Mouse (Mus musculus): ENCODE data around the gene Plcl1. TPM values are rescaled to one million over a fixed set of nuclear protein-coding genes. Genes with fewer than 3 reads are reported as not detected.

The Plcl1 gene
- polyA plus RNA-seq, 1 experiment, result 0.89 TPM

DNA sequence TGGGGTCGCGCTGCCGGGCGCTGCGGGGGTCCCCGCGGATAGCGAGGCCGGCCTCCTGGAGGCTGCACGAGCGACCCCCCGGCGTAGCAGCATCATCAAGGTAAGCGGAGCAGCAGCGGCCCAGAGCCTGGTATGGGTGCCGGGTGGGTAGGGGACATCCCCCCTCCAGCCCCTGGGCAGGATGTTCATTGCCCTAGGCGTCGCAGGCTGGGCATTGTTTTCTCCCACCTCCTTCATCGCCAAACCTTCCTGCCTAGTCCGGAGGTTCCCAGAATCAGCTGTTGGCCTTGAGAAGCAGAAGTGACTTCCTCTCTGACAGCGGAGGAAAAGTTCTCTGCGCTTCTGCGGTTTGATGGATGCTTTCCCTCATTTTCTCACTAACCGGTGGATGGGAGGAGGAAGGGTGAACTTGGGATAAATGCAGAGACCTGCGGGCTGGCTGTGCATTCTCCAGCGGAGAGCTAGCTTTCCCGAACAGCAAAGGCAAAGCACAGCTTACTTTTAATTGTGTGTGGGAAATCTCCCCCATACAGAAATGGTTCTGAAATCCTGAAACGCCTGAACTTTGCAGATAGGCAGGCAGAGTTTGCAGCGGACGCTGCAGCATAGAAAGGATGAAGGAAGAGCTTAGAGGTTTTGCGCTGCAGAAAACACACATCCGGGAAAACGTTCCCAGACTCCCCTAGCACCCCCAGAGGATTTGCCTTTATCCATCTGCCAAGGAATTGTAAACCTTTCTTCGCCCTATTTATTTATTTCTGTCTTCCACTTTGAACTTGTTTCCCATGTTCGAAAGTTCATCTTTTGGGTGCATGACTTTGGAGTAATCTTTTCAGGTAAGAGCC is 1.0 kb downstream of the Plcl1 start:
- TF ChIP-seq MYOD1 (IDR thresholded peaks at IDR 0.05; ENCODE audit: control insufficient read depth, insufficient read length, low read depth) (no peak), MYOG (IDR thresholded peaks at IDR 0.05; ENCODE audit: control insufficient read depth, extremely low read depth, insufficient read length) (no peak), CEBPB (IDR thresholded peaks at IDR 0.05; ENCODE audit: low read depth) (no peak), USF1 (IDR thresholded peaks at IDR 0.05; ENCODE audit: low read depth) (no peak), MAX (IDR thresholded peaks at IDR 0.05) (no peak), FOSL1 (IDR thresholded peaks at IDR 0.05; ENCODE audit: insufficient read depth, low read length, poor library complexity, severe bottlenecking) (no peak), CTCF (IDR thresholded peaks at IDR 0.05; ENCODE audit: control insufficient read depth, insufficient read depth, insufficient read length) (no peak)
- Histone ChIP-seq H3K27me3 (ENCODE audit: control insufficient read depth, insufficient read depth, insufficient read length) (no peaks in the 10 kb centered on the region), H3K36me3 (ENCODE audit: control insufficient read depth, insufficient read depth) (no peaks in the 10 kb centered on the region), H3ac (ENCODE audit: control insufficient read depth, insufficient read length, low read depth) (peak overlapping the region; percentile 64), H3K79me3 (ENCODE audit: low read depth) (no peaks in the 10 kb centered on the region), H3K4me3 (ENCODE audit: insufficient read depth, poor library complexity, severe bottlenecking) (peak overlapping the region; percentile 56), H3K79me2 (ENCODE audit: control insufficient read depth, insufficient read depth) (no peaks in the 10 kb centered on the region)

DNA sequence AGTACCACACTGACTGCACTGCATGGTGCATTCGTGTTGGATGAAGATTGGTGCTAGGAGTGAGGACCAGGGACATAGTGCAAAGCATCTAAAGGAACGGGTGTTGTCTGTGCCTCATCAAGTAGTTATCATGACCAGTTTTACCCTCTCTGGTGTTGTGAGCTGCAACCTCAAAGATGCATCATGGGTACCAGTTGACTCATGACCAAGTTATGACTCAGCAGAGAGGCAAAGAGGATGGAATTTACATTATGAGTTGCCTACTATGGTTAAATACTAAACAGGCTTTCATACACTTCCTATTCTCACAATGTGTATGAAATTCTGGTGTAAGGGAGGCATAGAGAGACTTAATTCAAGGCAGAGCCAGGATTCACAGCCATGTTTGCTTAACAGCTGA is 4.9 kb downstream of the Plcl1 start:
- H3K79me3 ChIP-seq (ENCODE audit: low read depth), result no peaks in the 10 kb centered on the region
- no peaks in the 10 kb centered on the region for H3K79me2 ChIP-seq (ENCODE audit: control insufficient read depth, insufficient read depth)
- H3K36me3 ChIP-seq (ENCODE audit: control insufficient read depth, insufficient read depth), result no peaks in the 10 kb centered on the region
- TF ChIP-seq MAX (IDR thresholded peaks at IDR 0.05), result peak; percentile 66
- TF ChIP-seq CEBPB (IDR thresholded peaks at IDR 0.05; ENCODE audit: low read depth), result no peak
- peak; percentile 85 for TF ChIP-seq FOSL1 (IDR thresholded peaks at IDR 0.05; ENCODE audit: insufficient read depth, low read length, poor library complexity, severe bottlenecking)
- H3ac ChIP-seq (ENCODE audit: control insufficient read depth, insufficient read length, low read depth), result no peak overlapping the region
- no peak overlapping the region for H3K4me3 ChIP-seq (ENCODE audit: insufficient read depth, poor library complexity, severe bottlenecking)
- H3K27me3 ChIP-seq (ENCODE audit: control insufficient read depth, insufficient read depth, insufficient read length), result no peaks in the 10 kb centered on the region

DNA sequence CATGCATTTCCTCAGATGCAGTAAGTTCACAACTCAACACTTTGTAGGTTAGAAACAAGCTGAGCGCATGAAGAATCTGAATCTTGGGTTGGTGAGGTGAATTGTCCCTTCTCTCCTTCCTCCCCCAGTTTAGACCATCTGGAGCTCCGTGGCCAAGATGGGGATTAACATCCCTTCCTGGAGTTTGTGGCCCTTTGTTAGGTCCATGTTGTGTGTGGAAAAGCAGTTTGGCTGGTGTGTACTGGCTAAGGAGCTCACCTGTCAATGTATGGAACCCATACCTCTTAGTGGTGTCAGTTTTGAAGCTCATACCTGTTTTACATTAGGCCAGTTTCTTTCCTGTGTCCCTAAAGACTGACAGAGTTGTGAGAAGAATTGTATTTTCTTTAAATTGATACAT is 5.4 kb downstream of the Plcl1 start:
- H3K27me3 ChIP-seq (ENCODE audit: control insufficient read depth, insufficient read depth, insufficient read length), result no peaks in the 10 kb centered on the region
- H3K79me3 ChIP-seq (ENCODE audit: low read depth), result no peaks in the 10 kb centered on the region
- no peaks in the 10 kb centered on the region for H3K36me3 ChIP-seq (ENCODE audit: control insufficient read depth, insufficient read depth)
- TF ChIP-seq USF1 (IDR thresholded peaks at IDR 0.05; ENCODE audit: low read depth), result no peak
- H3ac ChIP-seq (ENCODE audit: control insufficient read depth, insufficient read length, low read depth), result no peak overlapping the region
- no peak overlapping the region for H3K4me3 ChIP-seq (ENCODE audit: insufficient read depth, poor library complexity, severe bottlenecking)
- H3K79me2 ChIP-seq (ENCODE audit: control insufficient read depth, insufficient read depth), result no peaks in the 10 kb centered on the region

DNA sequence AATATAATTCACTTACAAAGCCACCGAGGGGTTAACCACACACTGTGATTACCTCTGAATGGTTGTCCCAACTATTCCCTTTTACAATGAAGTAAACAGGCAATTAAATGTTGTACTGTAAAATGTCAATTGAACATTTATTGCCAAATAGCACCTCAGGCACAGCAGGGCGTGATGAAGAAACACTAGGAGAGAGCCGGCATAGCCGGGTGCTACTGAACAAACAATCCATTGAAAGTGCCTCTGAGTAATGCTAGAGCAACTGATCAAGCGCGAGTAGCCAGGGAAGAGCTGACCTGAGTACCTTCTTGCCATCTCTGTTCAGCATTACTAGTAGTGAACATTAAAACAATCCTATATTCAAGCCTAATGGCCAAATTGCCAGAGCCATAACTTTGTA is 6.8 kb downstream of the Plcl1 start:
- Histone ChIP-seq H3ac (ENCODE audit: control insufficient read depth, insufficient read length, low read depth) (no peak overlapping the region), H3K79me3 (ENCODE audit: low read depth) (no peaks in the 10 kb centered on the region), H3K36me3 (ENCODE audit: control insufficient read depth, insufficient read depth) (no peaks in the 10 kb centered on the region), H3K27me3 (ENCODE audit: control insufficient read depth, insufficient read depth, insufficient read length) (no peaks in the 10 kb centered on the region), H3K79me2 (ENCODE audit: control insufficient read depth, insufficient read depth) (no peaks in the 10 kb centered on the region), H3K4me3 (ENCODE audit: insufficient read depth, poor library complexity, severe bottlenecking) (no peak overlapping the region)
- TF ChIP-seq CEBPB (IDR thresholded peaks at IDR 0.05; ENCODE audit: low read depth) (no peak), CTCF (IDR thresholded peaks at IDR 0.05; ENCODE audit: control insufficient read depth, insufficient read depth, insufficient read length) (no peak), MYOG (IDR thresholded peaks at IDR 0.05; ENCODE audit: control insufficient read depth, extremely low read depth, insufficient read length) (no peak), MYOD1 (IDR thresholded peaks at IDR 0.05; ENCODE audit: control insufficient read depth, insufficient read length, low read depth) (no peak), MAX (IDR thresholded peaks at IDR 0.05) (no peak), USF1 (IDR thresholded peaks at IDR 0.05; ENCODE audit: low read depth) (no peak), FOSL1 (IDR thresholded peaks at IDR 0.05; ENCODE audit: insufficient read depth, low read length, poor library complexity, severe bottlenecking) (no peak)

DNA sequence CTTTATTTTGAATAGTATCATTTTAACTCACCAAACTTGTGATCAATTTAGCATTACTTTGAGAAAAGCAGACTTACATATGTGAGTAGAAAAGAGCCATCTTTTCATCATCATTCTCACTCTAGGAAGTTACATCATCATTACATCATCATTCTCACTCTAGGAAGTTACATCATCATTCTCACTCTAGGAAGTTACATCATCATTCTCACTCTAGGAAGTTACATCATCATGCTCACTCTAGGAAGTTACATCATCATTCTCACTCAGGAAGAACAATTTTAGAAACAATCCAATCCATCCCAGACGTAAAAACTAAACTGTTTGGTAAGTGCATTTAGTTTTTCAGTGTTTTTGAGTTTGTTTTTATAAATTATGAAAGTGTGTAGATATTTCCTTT is 7.8 kb downstream of the Plcl1 start:
- no peaks in the 10 kb centered on the region for H3K79me3 ChIP-seq (ENCODE audit: low read depth)
- no peak overlapping the region for H3K4me3 ChIP-seq (ENCODE audit: insufficient read depth, poor library complexity, severe bottlenecking)
- TF ChIP-seq FOSL1 (IDR thresholded peaks at IDR 0.05; ENCODE audit: insufficient read depth, low read length, poor library complexity, severe bottlenecking) (no peak), MYOG (IDR thresholded peaks at IDR 0.05; ENCODE audit: control insufficient read depth, extremely low read depth, insufficient read length) (no peak)
- no peaks in the 10 kb centered on the region for H3K79me2 ChIP-seq (ENCODE audit: control insufficient read depth, insufficient read depth)
- H3ac ChIP-seq (ENCODE audit: control insufficient read depth, insufficient read length, low read depth), result no peak overlapping the region
- no peaks in the 10 kb centered on the region for H3K27me3 ChIP-seq (ENCODE audit: control insufficient read depth, insufficient read depth, insufficient read length)
- H3K36me3 ChIP-seq (ENCODE audit: control insufficient read depth, insufficient read depth), result no peaks in the 10 kb centered on the region

DNA sequence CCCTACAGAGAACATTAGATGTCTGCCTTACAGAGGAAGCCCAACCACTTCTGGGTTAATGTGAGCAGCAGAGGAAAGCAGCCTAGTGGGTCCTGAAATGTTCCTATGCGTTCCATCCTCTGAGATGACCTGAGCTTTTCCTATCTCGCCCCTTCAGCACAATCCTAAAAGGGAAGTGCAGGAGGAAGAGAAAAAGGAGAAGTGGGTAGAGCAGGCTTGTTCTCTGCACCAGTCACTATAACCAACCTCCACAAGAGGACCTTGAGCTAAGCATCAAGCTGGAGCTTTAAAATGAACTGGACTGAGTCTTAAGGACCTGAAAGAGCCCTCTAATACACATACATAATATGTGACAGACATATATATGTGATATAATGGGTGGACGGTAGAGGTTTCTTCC is 13.2 kb downstream of the Plcl1 start:
- Histone ChIP-seq H3ac (ENCODE audit: control insufficient read depth, insufficient read length, low read depth) (no peak overlapping the region), H3K79me3 (ENCODE audit: low read depth) (no peaks in the 10 kb centered on the region), H3K36me3 (ENCODE audit: control insufficient read depth, insufficient read depth) (no peaks in the 10 kb centered on the region), H3K4me3 (ENCODE audit: insufficient read depth, poor library complexity, severe bottlenecking) (no peak overlapping the region), H3K27me3 (ENCODE audit: control insufficient read depth, insufficient read depth, insufficient read length) (no peaks in the 10 kb centered on the region), H3K79me2 (ENCODE audit: control insufficient read depth, insufficient read depth) (no peaks in the 10 kb centered on the region)
- TF ChIP-seq MYOD1 (IDR thresholded peaks at IDR 0.05; ENCODE audit: control insufficient read depth, insufficient read length, low read depth) (no peak), MAX (IDR thresholded peaks at IDR 0.05) (no peak), FOSL1 (IDR thresholded peaks at IDR 0.05; ENCODE audit: insufficient read depth, low read length, poor library complexity, severe bottlenecking) (no peak), CEBPB (IDR thresholded peaks at IDR 0.05; ENCODE audit: low read depth) (no peak), CTCF (IDR thresholded peaks at IDR 0.05; ENCODE audit: control insufficient read depth, insufficient read depth, insufficient read length) (no peak), MYOG (IDR thresholded peaks at IDR 0.05; ENCODE audit: control insufficient read depth, extremely low read depth, insufficient read length) (no peak), USF1 (IDR thresholded peaks at IDR 0.05; ENCODE audit: low read depth) (no peak)
